Mouse (Mus musculus) lung, adult 2 months (tissue): ENCODE measurements around the gene Etv4.

ENCODE experiments used
- CTCF ChIP-seq: fragments of 200-500 bp; IDR thresholded peaks from 2 replicates; pipeline ENCODE4 v1.5.1; 2011; ENCODE audit warnings: mild to moderate bottlenecking, low read length, control low read depth; ENCODE audit not compliant: insufficient read depth
- POLR2A ChIP-seq: fragments of 200-500 bp; IDR thresholded peaks from 2 replicates; pipeline ENCODE4 v1.6.1; 2011; ENCODE audit warnings: low read depth, mild to moderate bottlenecking, control low read depth, low read length, borderline replicate concordance; ENCODE audit errors: extremely low read depth

DNA sequence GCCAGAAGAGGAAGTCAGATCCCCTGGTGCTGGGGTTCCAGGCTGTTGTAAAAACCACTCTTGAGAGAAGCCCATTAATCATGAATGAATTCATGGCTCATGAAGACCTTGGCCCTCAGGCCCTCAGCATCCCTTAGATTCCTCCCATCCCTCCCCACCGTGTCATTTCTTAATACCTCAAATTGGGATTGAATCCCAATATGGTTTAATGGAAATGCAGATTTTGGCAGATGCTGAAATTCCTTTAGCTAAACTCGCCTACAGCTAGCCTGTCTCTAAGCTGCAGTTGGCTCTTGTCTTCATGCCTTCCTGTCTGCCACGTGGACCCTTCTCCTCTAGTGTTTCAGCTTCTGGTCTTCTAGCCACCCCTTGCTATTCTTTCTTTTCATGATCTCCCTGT, 38.0 kb upstream of the Etv4 start:
- TF ChIP-seq POLR2A, result no peak
- no peak for TF ChIP-seq CTCF
